8 mouse cellular contexts compared by ENCODE assay signal in the genomic region with DNA sequence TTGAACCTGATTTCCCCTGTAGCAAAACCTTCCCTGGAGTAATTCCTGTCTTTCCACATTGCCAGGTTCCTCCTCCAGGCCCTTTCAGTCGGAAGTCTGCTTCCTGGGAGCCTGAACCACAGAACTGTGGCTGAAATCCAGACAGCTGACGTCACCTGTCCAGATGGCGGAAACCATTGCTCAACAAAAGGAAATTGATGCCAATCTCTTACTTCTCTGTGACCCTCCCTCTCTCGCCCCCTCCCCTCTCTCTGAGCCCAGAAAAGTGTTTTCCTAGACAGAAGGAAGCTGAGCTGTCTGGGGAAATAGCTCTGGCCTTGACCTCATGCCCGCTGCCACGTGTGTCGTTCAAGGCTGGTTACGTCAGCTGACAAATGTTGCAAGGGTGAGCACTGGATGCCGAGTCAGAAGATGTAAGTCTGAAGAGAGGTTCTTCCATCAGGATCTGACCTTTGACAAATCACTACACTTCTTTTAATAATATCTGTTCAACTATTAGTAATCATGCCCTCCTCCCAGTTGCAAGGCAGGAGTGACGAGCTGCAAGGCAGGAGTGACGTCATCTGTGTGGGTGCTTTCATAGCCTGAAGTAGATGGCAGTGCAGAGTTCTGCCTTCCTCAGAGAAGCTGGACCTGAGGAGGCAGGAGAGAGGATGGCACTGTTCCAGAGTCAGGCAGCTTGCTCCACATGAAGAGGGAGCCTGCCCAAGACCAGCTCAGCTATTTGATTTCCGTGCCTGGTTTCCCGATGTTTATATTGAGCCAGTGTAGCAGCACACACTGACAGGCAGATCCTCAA. TPM values are rescaled to one million over a fixed set of nuclear protein-coding genes. Genes with fewer than 3 reads are reported as not detected.
A peak's percentile ranks its signal among the peaks of the same experiment; 100 is the strongest.
DNase-seq lines count a peak whose midpoint lies in the region; ATAC-seq and TF ChIP-seq lines count a peak whose summit lies in the region.

No protein-coding gene starts in this region.

- H3K9ac ChIP-seq in hindbrain, embryonic 12.5 days = no peak overlapping the region
- H3K9ac ChIP-seq in embryonic facial prominence, embryonic 13.5 days = peak overlapping the region; percentile 41; the same call in 1 of the 2 replicates
- no peak overlapping the region for H3K9ac ChIP-seq in heart, adult 2 months (ENCODE audit: low read depth, low read length)

- H3K4me2 ChIP-seq in hindbrain, embryonic 12.5 days (replicated peaks) = no peak overlapping the region
- no peak overlapping the region for H3K4me2 ChIP-seq in embryonic facial prominence, embryonic 13.5 days

- intact Hi-C loops in heart, adult 2 months (cut with DNase I) = loop anchor here (2.0 kb wide), 1 partner anchor 40 kb away; no protein-coding TSS in a partner anchor
- intact Hi-C loops in left cerebral cortex, postnatal 36 days (cut with DNase I) = loop anchor here (5.0 kb wide), 1 partner anchor 40 kb away; no protein-coding TSS in a partner anchor

- no peaks in the 10 kb centered on the region for H3K79me2 ChIP-seq in heart, adult 2 months (replicated peaks; ENCODE audit: control insufficient read depth, insufficient read depth, low read length)

- peak; percentile 36; the same call in 1 of the 2 replicates for TF ChIP-seq POLR2A in heart, adult 2 months (IDR thresholded peaks at IDR 0.05; ENCODE audit: insufficient read depth, low read depth, low read length)
- no peak for TF ChIP-seq POLR2A in kidney, adult 2 months (IDR thresholded peaks at IDR 0.05; ENCODE audit: low read depth, low read length)

- no peak overlapping the region for H3K27ac ChIP-seq in hindbrain, embryonic 10.5 days
- no peak overlapping the region for H3K27ac ChIP-seq in hindbrain, embryonic 12.5 days
- peak overlapping the region; percentile 65 for H3K27ac ChIP-seq in embryonic facial prominence, embryonic 13.5 days
- H3K27ac ChIP-seq in heart, adult 2 months = peak overlapping the region; percentile 24
- H3K27ac ChIP-seq in kidney, adult 2 months (ENCODE audit: insufficient read depth, low read depth, low read length) = 0 out of 2 replicates have a peak overlapping the region, but pooled peaks have one; percentile 15

- H3K4me3 ChIP-seq in hindbrain, embryonic 10.5 days = no peak overlapping the region
- H3K4me3 ChIP-seq in hindbrain, embryonic 12.5 days = no peak overlapping the region
- no peak overlapping the region for H3K4me3 ChIP-seq in embryonic facial prominence, embryonic 13.5 days
- H3K4me3 ChIP-seq in heart, adult 2 months = no peak overlapping the region
- no peak overlapping the region for H3K4me3 ChIP-seq in kidney, adult 2 months (ENCODE audit: insufficient read depth, low read depth, low read length)

- TF ChIP-seq EP300 in heart, adult 2 months (IDR thresholded peaks at IDR 0.05; ENCODE audit: insufficient read depth, low read depth, low read length) = peak; percentile 97

- DNase-seq in hindbrain, embryonic 10.5 days (ENCODE audit: low spot score) = peak; percentile 15
- peak; percentile 87 to 88 for DNase-seq in heart, adult 2 months
- DNase-seq in kidney, adult 2 months = peak; percentile 82
- peak; percentile 64 to 69 for DNase-seq in left cerebral cortex, postnatal 36 days (ENCODE audit: low spot score in 2 of 2)
- DNase-seq in neural tube, embryonic 10.5 days (ENCODE audit: extremely low spot score, low spot score) = peak; percentile 21
- peak; percentile 55 to 80 for DNase-seq in urinary bladder, postnatal 36 days (ENCODE audit: low spot score in 2 of 2)

- ATAC-seq in hindbrain, embryonic 12.5 days (ENCODE audit: low FRiP score) = no peak
- peak; percentile 48; the same call in 1 of the 2 replicates for ATAC-seq in embryonic facial prominence, embryonic 13.5 days (ENCODE audit: insufficient number of reproducible peaks, insufficient read depth, low FRiP score, low TSS enrichment, low read depth)

- H3K27me3 ChIP-seq in hindbrain, embryonic 10.5 days (ENCODE audit: insufficient read depth, poor library complexity, severe bottlenecking) = no peaks in the 10 kb centered on the region
- no peaks in the 10 kb centered on the region for H3K27me3 ChIP-seq in hindbrain, embryonic 12.5 days
- no peaks in the 10 kb centered on the region for H3K27me3 ChIP-seq in embryonic facial prominence, embryonic 13.5 days
- no peaks in the 10 kb centered on the region for H3K27me3 ChIP-seq in heart, adult 2 months (ENCODE audit: control insufficient read depth, insufficient read depth, low read length)
- H3K27me3 ChIP-seq in kidney, adult 2 months (replicated peaks; ENCODE audit: control insufficient read depth, insufficient read depth, low read length) = no peaks in the 10 kb centered on the region

- no peaks in the 10 kb centered on the region for H3K9me3 ChIP-seq in hindbrain, embryonic 10.5 days
- H3K9me3 ChIP-seq in hindbrain, embryonic 12.5 days (replicated peaks) = no peaks in the 10 kb centered on the region
- H3K9me3 ChIP-seq in embryonic facial prominence, embryonic 13.5 days = no peaks in the 10 kb centered on the region

- no peak for TF ChIP-seq CTCF in heart, adult 2 months (IDR thresholded peaks at IDR 0.05)
- no peak for TF ChIP-seq CTCF in kidney, adult 2 months (conservative IDR thresholded peaks at IDR 0.05; ENCODE audit: insufficient read depth, insufficient read length, low read depth, low read length)

- no peaks in the 10 kb centered on the region for H3K36me3 ChIP-seq in hindbrain, embryonic 10.5 days
- H3K36me3 ChIP-seq in hindbrain, embryonic 12.5 days = no peaks in the 10 kb centered on the region
- H3K36me3 ChIP-seq in embryonic facial prominence, embryonic 13.5 days = no peaks in the 10 kb centered on the region
- peaks cover 2% of the 10 kb centered on the region for H3K36me3 ChIP-seq in heart, adult 2 months (ENCODE audit: control insufficient read depth, insufficient read depth, low read length)
- H3K36me3 ChIP-seq in kidney, adult 2 months (ENCODE audit: control insufficient read depth, insufficient read depth, low read length) = no peaks in the 10 kb centered on the region

- H3K4me1 ChIP-seq in hindbrain, embryonic 10.5 days (replicated peaks) = peaks cover 8% of the 10 kb centered on the region; the same call in 1 of the 2 replicates
- H3K4me1 ChIP-seq in hindbrain, embryonic 12.5 days = peaks cover 6% of the 10 kb centered on the region
- peaks cover 19% of the 10 kb centered on the region for H3K4me1 ChIP-seq in embryonic facial prominence, embryonic 13.5 days
- H3K4me1 ChIP-seq in heart, adult 2 months (ENCODE audit: control insufficient read depth, insufficient read depth, low read length) = peaks cover 10% of the 10 kb centered on the region
- peaks cover 6% of the 10 kb centered on the region; the same call in 1 of the 2 replicates for H3K4me1 ChIP-seq in kidney, adult 2 months (ENCODE audit: control insufficient read depth, insufficient read depth, low read length)

- WGBS in hindbrain, embryonic 10.5 days = 73% methylated on average over 13 of the region's 13 CpGs
- WGBS in hindbrain, embryonic 12.5 days = 64% methylated on average over 13 of the region's 13 CpGs
- 47% methylated on average over 13 of the region's 13 CpGs for WGBS in embryonic facial prominence, embryonic 13.5 days
- WGBS in heart, adult 2 months = 14% methylated on average over 13 of the region's 13 CpGs
- 18% methylated on average over 13 of the region's 13 CpGs for WGBS in kidney, adult 2 months

RNA-seq across cellular contexts. Expression of a gene that starts 44.5 kb away (rescaled TPM):
- polyA plus RNA-seq in hindbrain, embryonic 10.5 days (2016; fragmentation: Nextera tagmentation; extraction: Ambion mirVana) = 3.8 and 4.8 TPM in 2 replicates
- polyA plus RNA-seq in hindbrain, embryonic 12.5 days (2016; fragmentation: Nextera tagmentation; extraction: Ambion mirVana) = 5.8 and 6.3 TPM in 2 replicates
- polyA plus RNA-seq in embryonic facial prominence, embryonic 13.5 days (2015; fragmentation: Nextera tagmentation; extraction: Ambion mirVana) = 20.1 and 27.7 TPM in 2 replicates
- total RNA-seq in heart, adult 2 months (2021) = 10 to 100 TPM; 15.6 to 37.0 TPM
- polyA plus RNA-seq in heart, adult 2 months (2012; rRNA removed) = 30.9 and 33.1 TPM in 2 replicates
- polyA plus RNA-seq in kidney, adult 2 months (2012; rRNA removed) = 26.3 and 28.4 TPM in 2 replicates
- 10 to 100 TPM; 10.6 to 13.6 TPM for total RNA-seq in left cerebral cortex, postnatal 36 days (2021)

RNA-seq across cellular contexts. Expression of a gene that starts 46.0 kb away (rescaled TPM):
- 58.4 and 63.7 TPM in 2 replicates for polyA plus RNA-seq in hindbrain, embryonic 10.5 days (2016; fragmentation: Nextera tagmentation; extraction: Ambion mirVana)
- 50.9 and 60.3 TPM in 2 replicates for polyA plus RNA-seq in hindbrain, embryonic 12.5 days (2016; fragmentation: Nextera tagmentation; extraction: Ambion mirVana)
- polyA plus RNA-seq in embryonic facial prominence, embryonic 13.5 days (2015; fragmentation: Nextera tagmentation; extraction: Ambion mirVana) = 61.0 and 67.2 TPM in 2 replicates
- 100 to 1,000 TPM; 133 to 148 TPM for total RNA-seq in heart, adult 2 months (2021)
- 138 and 144 TPM in 2 replicates for polyA plus RNA-seq in heart, adult 2 months (2012; rRNA removed)
- 45.3 and 45.7 TPM in 2 replicates for polyA plus RNA-seq in kidney, adult 2 months (2012; rRNA removed)
- total RNA-seq in left cerebral cortex, postnatal 36 days (2021) = 100 to 1,000 TPM; 146 to 149 TPM

Comparison
In these comparisons a context has a peak if more than half of its experiments do, and no peak if none do; other contexts are left out.
1. DNase-seq: peak in every context shown above with its lines; median percentile 88 in heart, adult 2 months; 82 in kidney, adult 2 months; 68 in urinary bladder, postnatal 36 days; 66 in left cerebral cortex, postnatal 36 days; 21 in neural tube, embryonic 10.5 days; 15 in hindbrain, embryonic 10.5 days.
2. H3K27ac ChIP-seq: peak in embryonic facial prominence, embryonic 13.5 days (single experiment), heart, adult 2 months (single experiment) and kidney, adult 2 months (single experiment); none in hindbrain, embryonic 10.5 days (single experiment) and hindbrain, embryonic 12.5 days (single experiment).